Mouse (Mus musculus): Measurements from ENCODE around the gene Ranbp9. TPM values are rescaled to one million over a fixed set of nuclear protein-coding genes. Genes with fewer than 3 reads are reported as not detected.

Gene Ranbp9
- total RNA-seq, 2 experiments from 2014 or later: 66.8 to 76.9 TPM

- DNase-seq: peak; percentile 92 to 95
Observed at GRCm38 (mm10) chr13:43364985-43365824, 115.9 kb downstream of the Ranbp9 start, which contains the start of gene Sirt5. Gene Sirt5, plus strand, starts transcription at chr13:43365496.

GRCm38 (mm10) chr13:43362353-43362752, 118.7 kb downstream of the Ranbp9 start:
- no peak for DNase-seq

- DNase-seq: no peak
Observed at GRCm38 (mm10) chr13:43360534-43360933, 120.5 kb downstream of the Ranbp9 start.

- DNase-seq: no peak
Observed at GRCm38 (mm10) chr13:43356346-43357125, 124.5 kb downstream of the Ranbp9 start.

GRCm38 (mm10) chr13:43354362-43354761, 126.7 kb downstream of the Ranbp9 start:
- DNase-seq: no peak

- DNase-seq: no peak
Observed at GRCm38 (mm10) chr13:43353356-43353755, 127.7 kb downstream of the Ranbp9 start.

Other genes with a start within 250 kb of the Ranbp9 start
- gene Gfod1, start 177.1 kb downstream of the Ranbp9 start, total RNA-seq (2021): 10 to 100 TPM; 10.6 to 14.0 TPM
- 10 to 100 TPM; 21.6 to 28.2 TPM for gene Sirt5, start 115.8 kb downstream of the Ranbp9 start, total RNA-seq (2021)
- gene Nol7, start 82.9 kb downstream of the Ranbp9 start, total RNA-seq (2021): 100 to 1,000 TPM; 108 to 120 TPM
- gene Mcur1, start 78.9 kb upstream of the Ranbp9 start, total RNA-seq (2021): 10 to 100 TPM; 37.6 to 40.5 TPM
- gene Rnf182, start 134.4 kb upstream of the Ranbp9 start, total RNA-seq (2021): 1 to 10 TPM in 1 of 2 experiments, under 1 TPM in 1; 0.33 to 1.7 TPM